Mouse (Mus musculus): ENCODE data around the gene Lef1.

Gene Lef1

GRCm38 (mm10) chr3:131251601-131252000, 141.3 kb downstream of the Lef1 start:
- DNase-seq (ENCODE audit: low read depth): no peak

- DNase-seq (ENCODE audit: low read depth): no peak
Measured at GRCm38 (mm10) chr3:131254991-131255390, 144.7 kb downstream of the Lef1 start.

DNA sequence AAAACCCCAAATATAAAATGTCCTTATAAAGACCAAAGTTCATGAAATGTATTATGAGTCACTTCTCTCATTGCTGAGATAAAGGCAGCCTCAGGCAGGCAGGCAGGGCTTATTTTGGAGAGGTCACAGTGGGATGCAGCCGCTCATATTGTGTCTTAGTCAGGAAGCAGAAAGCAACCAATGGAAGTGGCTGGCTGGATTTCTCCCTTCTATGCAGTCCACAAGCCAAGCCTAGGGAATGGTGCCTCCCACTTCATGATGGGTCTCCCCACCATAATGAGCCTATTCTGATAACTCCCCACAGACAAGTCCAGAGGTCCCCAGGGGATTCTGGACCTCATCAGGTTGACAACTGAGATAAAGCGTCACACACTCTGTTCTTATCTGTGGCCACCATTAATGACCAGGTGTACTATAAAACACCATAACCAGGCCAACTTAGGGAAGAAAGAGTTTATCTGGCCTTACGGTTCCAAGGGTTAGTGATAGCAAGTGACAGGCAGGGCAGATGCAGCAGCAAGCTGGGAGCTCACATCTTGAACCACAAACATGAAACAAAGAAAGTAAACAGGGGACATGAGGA, 145.2 kb downstream of the Lef1 start:
- DNase-seq (ENCODE audit: low read depth): no peak

DNA sequence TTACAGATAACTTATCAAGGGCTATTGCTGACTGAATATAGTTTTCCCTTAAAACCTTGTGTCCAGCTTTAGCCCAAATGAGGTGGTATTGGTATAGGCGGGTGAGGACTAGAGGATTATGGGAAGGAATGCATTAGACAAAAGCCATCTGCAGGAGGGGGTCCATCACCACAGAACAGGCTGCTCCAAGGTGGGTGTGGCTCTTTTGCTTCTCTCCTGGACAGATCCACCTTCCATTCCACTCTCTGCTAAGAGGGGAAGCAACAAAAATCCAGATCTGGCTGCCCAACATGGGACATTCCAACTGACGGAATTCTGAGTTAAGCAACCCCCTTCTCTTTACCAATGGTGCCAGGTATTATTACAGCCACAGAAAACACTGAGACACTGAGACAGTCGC, 148.7 kb downstream of the Lef1 start:
- DNase-seq (ENCODE audit: low read depth): no peak

- no peak for DNase-seq (ENCODE audit: low read depth)
Measured at GRCm38 (mm10) chr3:131259392-131259965, 149.2 kb downstream of the Lef1 start.

- DNase-seq (ENCODE audit: low read depth): no peak
Measured at GRCm38 (mm10) chr3:131260418-131260817, 150.1 kb downstream of the Lef1 start.

DNA sequence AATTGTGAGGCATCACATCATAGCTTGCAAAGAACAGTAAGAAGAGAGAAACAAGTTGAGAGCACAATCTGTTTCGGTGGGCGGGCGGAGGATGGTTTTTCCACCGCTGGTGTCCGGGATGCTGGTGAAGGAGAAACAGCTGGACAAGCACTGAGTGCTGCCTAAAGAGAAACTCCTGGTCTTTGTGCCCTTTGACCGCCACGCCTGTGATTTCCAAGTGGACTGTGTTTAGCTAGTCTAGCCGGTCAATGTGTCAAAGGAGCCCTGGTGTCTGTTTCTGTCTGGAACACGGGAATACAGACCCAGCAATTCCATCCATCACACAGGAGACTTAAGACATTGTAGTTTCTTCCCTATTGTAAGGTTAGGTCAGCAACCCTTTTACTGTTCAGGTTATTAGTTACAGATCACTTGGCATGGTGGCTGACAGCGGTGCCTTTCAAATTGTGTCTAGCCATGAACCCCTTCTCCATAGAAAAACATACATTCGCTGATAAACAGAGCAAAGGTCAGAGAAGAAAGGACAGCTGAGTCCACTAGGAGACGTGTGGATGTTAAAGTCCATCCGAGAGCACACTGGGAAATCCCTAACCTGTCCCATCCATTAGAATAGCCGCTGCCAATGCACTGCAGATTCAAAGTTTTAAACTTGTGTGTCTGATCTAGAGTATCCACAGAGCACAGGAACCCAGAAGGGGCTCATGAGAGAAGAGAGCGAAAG, 153.7 kb downstream of the Lef1 start:
- DNase-seq (ENCODE audit: low read depth): no peak

GRCm38 (mm10) chr3:131265516-131265915, 155.2 kb downstream of the Lef1 start:
- no peak for DNase-seq (ENCODE audit: low read depth)

GRCm38 (mm10) chr3:131266366-131267050, 156.2 kb downstream of the Lef1 start:
- DNase-seq (ENCODE audit: low read depth): no peak

DNA sequence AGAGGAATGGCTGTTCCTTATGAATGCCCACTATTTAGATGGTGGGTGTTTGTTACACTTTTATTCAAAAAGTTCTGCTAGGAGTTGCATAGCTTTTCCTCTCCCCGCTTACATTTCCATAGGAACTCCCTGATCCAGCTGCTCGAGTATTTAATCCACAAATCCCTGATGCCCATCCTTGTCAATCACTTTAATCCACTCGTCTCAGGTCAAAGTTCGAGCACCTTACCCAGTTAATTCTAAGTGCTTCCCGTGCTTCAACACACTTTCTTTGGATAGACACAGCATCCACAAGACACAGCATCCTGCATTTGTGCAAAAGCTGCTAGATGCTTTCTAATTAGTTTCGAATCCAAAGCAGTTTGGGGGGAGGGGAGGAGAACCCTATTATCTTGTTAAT, 160.1 kb downstream of the Lef1 start:
- DNase-seq (ENCODE audit: low read depth): no peak

DNA sequence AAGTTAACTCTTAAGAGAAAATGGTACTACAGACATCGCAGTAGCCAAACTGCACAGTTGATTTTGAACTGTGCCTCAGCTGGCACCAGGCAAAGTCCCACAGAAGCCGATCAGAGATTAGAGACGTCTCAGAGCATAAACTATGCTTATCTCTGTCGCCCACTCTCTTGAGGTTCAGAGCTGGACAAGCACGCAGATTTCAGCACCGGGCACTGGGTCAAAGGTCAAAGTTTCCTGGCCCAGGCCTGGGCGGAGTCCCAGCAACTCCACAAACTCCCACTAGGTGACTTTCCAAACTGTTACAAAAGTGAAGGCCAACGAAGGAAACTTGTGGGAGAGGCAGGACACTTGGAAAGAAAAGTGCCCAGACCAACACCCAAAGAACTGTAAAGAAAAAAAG, 160.9 kb downstream of the Lef1 start:
- DNase-seq (ENCODE audit: low read depth): peak; percentile 46

- DNase-seq (ENCODE audit: low read depth): peak; percentile 65
Measured at GRCm38 (mm10) chr3:131271559-131272373, 161.5 kb downstream of the Lef1 start, which contains the start of gene Hadh. TSS of gene Hadh (minus strand) at chr3:131272101.

GRCm38 (mm10) chr3:131272374-131273100, 162.3 kb downstream of the Lef1 start:
- no peak for DNase-seq (ENCODE audit: low read depth)
